Comparison of ENCODE assay signal across 17 mouse cellular contexts in genomic region chr7:45887246-45887645, GRCm38 (mm10). TPM values are rescaled to one million over a fixed set of nuclear protein-coding genes. Genes with fewer than 3 reads are reported as not detected.
DNase-seq lines count a peak whose midpoint lies in the region; ATAC-seq and TF ChIP-seq lines count a peak whose summit lies in the region.
"Had no signal": no experiment of that assay in that cellular context is flagged by ENCODE, and none has a peak within 500 bp of the region (broad histone marks: within the 10 kb centered on the region; RNA-seq: fewer than 3 reads in every experiment).

No protein-coding gene starts in this region.

- H3K9me3 ChIP-seq in hindbrain, embryonic 13.5 days, result no peaks in the 10 kb centered on the region
- H3K9me3 ChIP-seq in hindbrain, embryonic 10.5 days, result no peaks in the 10 kb centered on the region
- no peaks in the 10 kb centered on the region for H3K9me3 ChIP-seq in lung, embryonic 14.5 days (ENCODE audit: low read depth, low read length)
- H3K9me3 ChIP-seq in embryonic facial prominence, embryonic 14.5 days (ENCODE audit: control insufficient read depth, low read length), result no peaks in the 10 kb centered on the region
- no peaks in the 10 kb centered on the region for H3K9me3 ChIP-seq in limb, embryonic 10.5 days (replicated peaks)

- no peak for DNase-seq in hindbrain, embryonic 10.5 days (ENCODE audit: low spot score)
- DNase-seq in lung, embryonic 14.5 days, result no peak
- DNase-seq in lung, postnatal 36 days, result no peak
- DNase-seq in embryonic facial prominence, embryonic 14.5 days (ENCODE audit: low spot score), result no peak
- DNase-seq in limb, embryonic 10.5 days (ENCODE audit: low spot score), result no peak
- no peak for DNase-seq in layer of hippocampus, postnatal 10 days (ENCODE audit: low spot score in 2 of 2)
- no peak for DNase-seq in thymus, adult 2 months
- DNase-seq: adrenal gland, postnatal 36 days; cerebellum, adult 11-12 months; gastrocnemius, postnatal 25 days; heart, postnatal 14 days; kidney, adult 8-10 months; lung, postnatal 14 days had no signal

- H3K4me3 ChIP-seq in hindbrain, embryonic 13.5 days, result no peak overlapping the region
- no peak overlapping the region for H3K4me3 ChIP-seq in hindbrain, embryonic 10.5 days
- no peak overlapping the region for H3K4me3 ChIP-seq in lung, embryonic 14.5 days (ENCODE audit: low read depth, low read length)
- no peak overlapping the region for H3K4me3 ChIP-seq in embryonic facial prominence, embryonic 14.5 days (ENCODE audit: low read depth, low read length)
- 0 out of 2 replicates have a peak overlapping the region, but pooled peaks have one; percentile 11 for H3K4me3 ChIP-seq in limb, embryonic 10.5 days
- H3K4me3 ChIP-seq in thymus, adult 2 months (ENCODE audit: control insufficient read depth, insufficient read depth, low read length), result no peak overlapping the region

- H3K27ac ChIP-seq in hindbrain, embryonic 13.5 days, result no peak overlapping the region; the same call in 1 of the 2 replicates
- no peak overlapping the region for H3K27ac ChIP-seq in hindbrain, embryonic 10.5 days
- no peak overlapping the region for H3K27ac ChIP-seq in lung, embryonic 14.5 days (ENCODE audit: low read depth)
- 0 out of 2 replicates have a peak overlapping the region, but pooled peaks have one; percentile 39 for H3K27ac ChIP-seq in embryonic facial prominence, embryonic 14.5 days (replicated peaks; ENCODE audit: low read depth, low read length)
- H3K27ac ChIP-seq in limb, embryonic 10.5 days, result no peak overlapping the region
- no peak overlapping the region for H3K27ac ChIP-seq in thymus, adult 2 months (ENCODE audit: control insufficient read depth, insufficient read depth, low read length)

- TF ChIP-seq CTCF in lung, embryonic 14.5 days (IDR thresholded peaks at IDR 0.05; ENCODE audit: low read depth), result no peak
- TF ChIP-seq CTCF in thymus, adult 2 months (IDR thresholded peaks at IDR 0.05; ENCODE audit: borderline replicate concordance, control insufficient read depth, extremely low read depth, insufficient read depth, low read length, poor library complexity), result no peak

- no peak for TF ChIP-seq POLR2A in thymus, adult 2 months (IDR thresholded peaks at IDR 0.05; ENCODE audit: control insufficient read depth, extremely low read depth, insufficient read depth, low read length, poor library complexity)

- 73% methylated on average over 3 of the region's 3 CpGs for WGBS in hindbrain, embryonic 13.5 days
- 73% methylated on average over 3 of the region's 3 CpGs for WGBS in hindbrain, embryonic 10.5 days
- 69% methylated on average over 3 of the region's 3 CpGs for WGBS in lung, embryonic 14.5 days
- 48% methylated on average over 3 of the region's 3 CpGs for WGBS in embryonic facial prominence, embryonic 14.5 days
- WGBS in limb, embryonic 10.5 days, result 63% methylated on average over 3 of the region's 3 CpGs
- 10% methylated on average over 3 of the region's 3 CpGs for WGBS in thymus, adult 2 months

- no peaks in the 10 kb centered on the region for H3K27me3 ChIP-seq in hindbrain, embryonic 13.5 days
- H3K27me3 ChIP-seq in hindbrain, embryonic 10.5 days (ENCODE audit: insufficient read depth, poor library complexity, severe bottlenecking), result no peaks in the 10 kb centered on the region
- no peaks in the 10 kb centered on the region for H3K27me3 ChIP-seq in lung, embryonic 14.5 days (ENCODE audit: insufficient read depth, low read length)
- H3K27me3 ChIP-seq in embryonic facial prominence, embryonic 14.5 days (replicated peaks; ENCODE audit: control insufficient read depth, insufficient read depth, low read length), result no peaks in the 10 kb centered on the region
- H3K27me3 ChIP-seq in limb, embryonic 10.5 days (ENCODE audit: low read depth, poor library complexity, severe bottlenecking), result no peaks in the 10 kb centered on the region
- H3K27me3 ChIP-seq in thymus, adult 2 months (ENCODE audit: control insufficient read depth, insufficient read depth, low read length), result no peaks in the 10 kb centered on the region

- H3K9ac ChIP-seq in hindbrain, embryonic 13.5 days, result 0 out of 2 replicates have a peak overlapping the region, but pooled peaks have one; percentile 13
- peak overlapping the region; percentile 31; the same call in 1 of the 2 replicates for H3K9ac ChIP-seq in lung, embryonic 14.5 days
- peak overlapping the region; percentile 30; the same call in 1 of the 2 replicates for H3K9ac ChIP-seq in embryonic facial prominence, embryonic 14.5 days (ENCODE audit: low read depth, low read length)

- H3K36me3 ChIP-seq in hindbrain, embryonic 13.5 days, result peaks cover 31% of the 10 kb centered on the region
- peaks cover 42% of the 10 kb centered on the region for H3K36me3 ChIP-seq in hindbrain, embryonic 10.5 days
- peaks cover 40% of the 10 kb centered on the region for H3K36me3 ChIP-seq in lung, embryonic 14.5 days (ENCODE audit: insufficient read depth)
- H3K36me3 ChIP-seq in embryonic facial prominence, embryonic 14.5 days (ENCODE audit: control insufficient read depth, insufficient read depth, low read length), result peaks cover 36% of the 10 kb centered on the region
- H3K36me3 ChIP-seq in limb, embryonic 10.5 days, result peaks cover 38% of the 10 kb centered on the region
- H3K36me3 ChIP-seq in thymus, adult 2 months (ENCODE audit: control insufficient read depth, insufficient read depth, low read length), result peaks cover 25% of the 10 kb centered on the region

- H3K4me2 ChIP-seq in hindbrain, embryonic 13.5 days, result no peak overlapping the region
- no peak overlapping the region for H3K4me2 ChIP-seq in lung, embryonic 14.5 days
- H3K4me2 ChIP-seq in embryonic facial prominence, embryonic 14.5 days (ENCODE audit: low read depth, low read length), result no peak overlapping the region

- ATAC-seq in hindbrain, embryonic 13.5 days (ENCODE audit: low FRiP score), result no peak
- ATAC-seq in lung, embryonic 14.5 days (ENCODE audit: insufficient read depth), result 0 out of 2 replicates have a peak, but pooled peaks have one; percentile 20
- ATAC-seq in embryonic facial prominence, embryonic 14.5 days (ENCODE audit: low read depth), result no peak
- ATAC-seq: forebrain, embryonic 16.5 days had no signal

- H3K4me1 ChIP-seq in hindbrain, embryonic 13.5 days (replicated peaks), result no peaks in the 10 kb centered on the region
- H3K4me1 ChIP-seq in hindbrain, embryonic 10.5 days (replicated peaks), result no peaks in the 10 kb centered on the region; the same call in 1 of the 2 replicates
- no peaks in the 10 kb centered on the region for H3K4me1 ChIP-seq in lung, embryonic 14.5 days (ENCODE audit: insufficient read depth)
- no peaks in the 10 kb centered on the region for H3K4me1 ChIP-seq in embryonic facial prominence, embryonic 14.5 days (ENCODE audit: control insufficient read depth, insufficient read depth, low read length)
- H3K4me1 ChIP-seq in limb, embryonic 10.5 days, result 0 out of 2 replicates have a peak, but pooled peaks cover 6% of the 10 kb centered on the region
- 0 out of 2 replicates have a peak, but pooled peaks cover 2% of the 10 kb centered on the region for H3K4me1 ChIP-seq in thymus, adult 2 months (replicated peaks; ENCODE audit: control insufficient read depth, insufficient read depth, low read length)

RNA-seq across cellular contexts. Expression of gene Grin2d, which starts 9.1 kb away (rescaled TPM):
- 1.5 and 1.6 TPM in 2 replicates for polyA plus RNA-seq in hindbrain, embryonic 13.5 days (2015; fragmentation: Nextera tagmentation; extraction: Ambion mirVana)
- polyA plus RNA-seq in hindbrain, embryonic 10.5 days (2016; fragmentation: Nextera tagmentation; extraction: Ambion mirVana), result 0.19 and 0.33 TPM in 2 replicates
- polyA plus RNA-seq in lung, embryonic 14.5 days (2014; fragmentation: Nextera tagmentation; extraction: Ambion mirVana), result 0.41 and 0.43 TPM in 2 replicates
- polyA plus RNA-seq in embryonic facial prominence, embryonic 14.5 days (2014; fragmentation: Nextera tagmentation; extraction: Ambion mirVana), result 0.63 and 1.0 TPM in 2 replicates
- 0.09 and 0.10 TPM in 2 replicates for polyA plus RNA-seq in limb, embryonic 10.5 days (2016; fragmentation: Nextera tagmentation; extraction: Ambion mirVana)
- total RNA-seq in layer of hippocampus, postnatal 10 days (2021), result 10 to 100 TPM; 32.1 to 33.4 TPM
- 1.1 and 1.4 TPM in 2 replicates for polyA plus RNA-seq in thymus, adult 2 months (2012; rRNA removed)

RNA-seq across cellular contexts. Expression of gene Syngr4, which starts 9.3 kb away (rescaled TPM):
- polyA plus RNA-seq in hindbrain, embryonic 13.5 days (2015; fragmentation: Nextera tagmentation; extraction: Ambion mirVana), result 0.17 and 0.36 TPM in 2 replicates
- 1.1 and 1.3 TPM in 2 replicates for polyA plus RNA-seq in hindbrain, embryonic 10.5 days (2016; fragmentation: Nextera tagmentation; extraction: Ambion mirVana)
- polyA plus RNA-seq in lung, embryonic 14.5 days (2014; fragmentation: Nextera tagmentation; extraction: Ambion mirVana), result 1.0 and 1.4 TPM in 2 replicates
- 0.68 and 0.87 TPM in 2 replicates for polyA plus RNA-seq in embryonic facial prominence, embryonic 14.5 days (2014; fragmentation: Nextera tagmentation; extraction: Ambion mirVana)
- polyA plus RNA-seq in limb, embryonic 10.5 days (2016; fragmentation: Nextera tagmentation; extraction: Ambion mirVana), result 1.4 and 1.5 TPM in 2 replicates
- under 1 TPM in 1 of 2 experiments, not detected in 1; 0.40 TPM for total RNA-seq in layer of hippocampus, postnatal 10 days (2021)
- 2.7 and 2.9 TPM in 2 replicates for polyA plus RNA-seq in thymus, adult 2 months (2012; rRNA removed)
- total RNA-seq: gastrocnemius, postnatal 25 days; heart, adult 8-10 months; heart, postnatal 14 days; layer of hippocampus, postnatal 14 days had no signal
- polyA plus RNA-seq: forebrain, embryonic 16.5 days had no signal

RNA-seq across cellular contexts. Expression of gene Tmem143, which starts 9.5 kb away (rescaled TPM):
- polyA plus RNA-seq in hindbrain, embryonic 13.5 days (2015; fragmentation: Nextera tagmentation; extraction: Ambion mirVana), result 6.2 and 6.6 TPM in 2 replicates
- polyA plus RNA-seq in hindbrain, embryonic 10.5 days (2016; fragmentation: Nextera tagmentation; extraction: Ambion mirVana), result 4.5 and 4.8 TPM in 2 replicates
- 2.7 and 3.5 TPM in 2 replicates for polyA plus RNA-seq in lung, embryonic 14.5 days (2014; fragmentation: Nextera tagmentation; extraction: Ambion mirVana)
- polyA plus RNA-seq in embryonic facial prominence, embryonic 14.5 days (2014; fragmentation: Nextera tagmentation; extraction: Ambion mirVana), result 3.9 and 5.8 TPM in 2 replicates
- 4.8 and 5.7 TPM in 2 replicates for polyA plus RNA-seq in limb, embryonic 10.5 days (2016; fragmentation: Nextera tagmentation; extraction: Ambion mirVana)
- 10 to 100 TPM; 23.9 TPM for total RNA-seq in layer of hippocampus, postnatal 10 days (2021)
- polyA plus RNA-seq in thymus, adult 2 months (2012; rRNA removed), result 50.6 and 52.5 TPM in 2 replicates

RNA-seq across cellular contexts. Expression of gene Kdelr1, which starts 14.7 kb away (rescaled TPM):
- polyA plus RNA-seq in hindbrain, embryonic 13.5 days (2015; fragmentation: Nextera tagmentation; extraction: Ambion mirVana), result 40.6 and 45.7 TPM in 2 replicates
- polyA plus RNA-seq in hindbrain, embryonic 10.5 days (2016; fragmentation: Nextera tagmentation; extraction: Ambion mirVana), result 37.6 and 67.7 TPM in 2 replicates
- polyA plus RNA-seq in lung, embryonic 14.5 days (2014; fragmentation: Nextera tagmentation; extraction: Ambion mirVana), result 107 and 108 TPM in 2 replicates
- polyA plus RNA-seq in embryonic facial prominence, embryonic 14.5 days (2014; fragmentation: Nextera tagmentation; extraction: Ambion mirVana), result 147 and 155 TPM in 2 replicates
- polyA plus RNA-seq in limb, embryonic 10.5 days (2016; fragmentation: Nextera tagmentation; extraction: Ambion mirVana), result 36.8 and 41.2 TPM in 2 replicates
- 10 to 100 TPM; 85.4 to 99.2 TPM for total RNA-seq in layer of hippocampus, postnatal 10 days (2021)
- 199 and 226 TPM in 2 replicates for polyA plus RNA-seq in thymus, adult 2 months (2012; rRNA removed)

RNA-seq across cellular contexts. Expression of gene Emp3, which starts 34.0 kb away (rescaled TPM):
- 33.7 and 45.9 TPM in 2 replicates for polyA plus RNA-seq in hindbrain, embryonic 13.5 days (2015; fragmentation: Nextera tagmentation; extraction: Ambion mirVana)
- 16.7 and 29.7 TPM in 2 replicates for polyA plus RNA-seq in hindbrain, embryonic 10.5 days (2016; fragmentation: Nextera tagmentation; extraction: Ambion mirVana)
- 164 and 174 TPM in 2 replicates for polyA plus RNA-seq in lung, embryonic 14.5 days (2014; fragmentation: Nextera tagmentation; extraction: Ambion mirVana)
- polyA plus RNA-seq in embryonic facial prominence, embryonic 14.5 days (2014; fragmentation: Nextera tagmentation; extraction: Ambion mirVana), result 298 and 316 TPM in 2 replicates
- polyA plus RNA-seq in limb, embryonic 10.5 days (2016; fragmentation: Nextera tagmentation; extraction: Ambion mirVana), result 18.5 and 34.5 TPM in 2 replicates
- total RNA-seq in layer of hippocampus, postnatal 10 days (2021), result 1 to 10 TPM; 6.2 TPM
- 361 and 365 TPM in 2 replicates for polyA plus RNA-seq in thymus, adult 2 months (2012; rRNA removed)
